Mouse (Mus musculus) adrenal gland, adult 18-20 months (tissue): Measurements from ENCODE around the gene Cux1. TPM values are rescaled to one million over a fixed set of nuclear protein-coding genes. Genes with fewer than 3 reads are reported as not detected.
A peak's percentile ranks its signal among the peaks of the same experiment; 100 is the strongest.

Experiments
- DNase-seq, 2 experiments: peaks; one replicate each; pipeline ENCODE4 v3.0.0; 2021 to 2022; ENCODE audit warnings: low spot score in 2 of 2
- total RNA-seq, 2 experiments: library from RNA; stranded (reverse); gene quantifications; 1 replicate in 1 of 2; 2 replicates in 1 of 2; pipeline ENCODE4 v1.2.3; 2021

Gene Cux1
- total RNA-seq, 2 experiments from 2014 or later: 92.3 to 95.1 TPM

- no peak for DNase-seq
Observed at GRCm38 (mm10) chr5:136442238-136443187, 124.8 kb downstream of the Cux1 start.

- DNase-seq: no peak
Observed at GRCm38 (mm10) chr5:136429647-136430046, 137.6 kb downstream of the Cux1 start.

GRCm38 (mm10) chr5:136428498-136429060, 138.7 kb downstream of the Cux1 start:
- peak; percentile 28 to 34 for DNase-seq

- DNase-seq: peak in 1 of 2 experiments; percentile 9
Observed at GRCm38 (mm10) chr5:136427772-136428497, 139.4 kb downstream of the Cux1 start.

GRCm38 (mm10) chr5:136427121-136427771, 140.0 kb downstream of the Cux1 start:
- peak in 1 of 2 experiments; percentile 12 for DNase-seq

- no peak for DNase-seq
Observed at GRCm38 (mm10) chr5:136422948-136423347, 144.3 kb downstream of the Cux1 start.

GRCm38 (mm10) chr5:136421885-136422284, 145.4 kb downstream of the Cux1 start:
- DNase-seq: no peak

- DNase-seq: no peak
Observed at GRCm38 (mm10) chr5:136421316-136421715, 146.0 kb downstream of the Cux1 start.

GRCm38 (mm10) chr5:136420342-136420741, 146.9 kb downstream of the Cux1 start:
- no peak for DNase-seq

GRCm38 (mm10) chr5:136417891-136418290, 149.4 kb downstream of the Cux1 start:
- no peak for DNase-seq

- no peak for DNase-seq
Observed at GRCm38 (mm10) chr5:136414479-136414878, 152.8 kb downstream of the Cux1 start.

GRCm38 (mm10) chr5:136410681-136411181, 156.6 kb downstream of the Cux1 start:
- no peak for DNase-seq

GRCm38 (mm10) chr5:136406357-136406756, 160.9 kb downstream of the Cux1 start:
- no peak for DNase-seq

- peak; percentile 25 to 29 for DNase-seq
Observed at GRCm38 (mm10) chr5:136403565-136403961, 163.7 kb downstream of the Cux1 start.

GRCm38 (mm10) chr5:136402622-136403564, 164.4 kb downstream of the Cux1 start:
- DNase-seq: no peak

GRCm38 (mm10) chr5:136398706-136399105, 168.6 kb downstream of the Cux1 start:
- no peak for DNase-seq

- no peak for DNase-seq
Observed at GRCm38 (mm10) chr5:136396699-136397098, 170.6 kb downstream of the Cux1 start.

GRCm38 (mm10) chr5:136396256-136396655, 171.0 kb downstream of the Cux1 start:
- DNase-seq: no peak

- DNase-seq: no peak
Observed at GRCm38 (mm10) chr5:136395600-136396195, 171.6 kb downstream of the Cux1 start.
